Comparison of ENCODE assay signal across 15 mouse cellular contexts in the genomic region with DNA sequence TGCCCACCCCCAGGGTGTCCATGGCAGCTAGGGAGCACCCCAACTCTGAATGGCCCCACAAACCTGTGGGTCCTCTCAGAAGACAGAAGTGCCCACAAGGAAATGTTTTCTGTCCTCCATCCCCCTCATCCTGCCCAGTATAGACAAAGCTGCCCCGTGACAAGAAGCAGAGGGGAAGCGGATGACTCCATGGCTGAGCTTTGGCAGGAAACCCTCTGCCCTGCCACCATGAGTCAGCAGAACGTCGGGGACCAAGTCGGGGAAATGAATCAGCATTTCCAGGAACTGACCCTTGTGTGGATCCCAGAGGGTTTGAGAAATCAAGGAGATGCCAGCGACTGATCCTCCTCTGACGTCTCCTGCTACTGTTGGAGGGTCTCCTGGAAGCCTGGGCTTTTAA.
DNase-seq lines count a peak whose midpoint lies in the region; ATAC-seq and TF ChIP-seq lines count a peak whose summit lies in the region.
"Had no signal": no experiment of that assay in that cellular context is flagged by ENCODE, and none has a peak within 500 bp of the region (broad histone marks: within the 10 kb centered on the region; RNA-seq: fewer than 3 reads in every experiment).

No protein-coding gene starts in this region.

- in situ Hi-C loops in CH12.LX (cut with MboI; ENCODE audit: low pct_ligation_motif_present, low pct_unique_long_range_greater_than_20kb, low sequenced_read_pairs), result loop anchor here (5.0 kb wide), 1 partner anchor 36 kb away; no protein-coding TSS in a partner anchor

- dilution Hi-C loops in CH12.LX (cut with MboI; ENCODE audit: extremely low pct_ligation_motif_present, extremely low pct_unique_long_range_greater_than_20kb, low sequenced_read_pairs), result no loop called here

- no peaks in the 10 kb centered on the region for H3K36me3 ChIP-seq in kidney, embryonic 16.5 days (ENCODE audit: insufficient read depth, low read length)
- H3K36me3 ChIP-seq in CH12.LX (replicated peaks in 1 of 2; ENCODE audit: control insufficient read depth in 1 of 2, insufficient read depth in 1 of 2, low read length in 1 of 2), result no peaks in the 10 kb centered on the region
- H3K36me3 ChIP-seq in liver, embryonic 14.5 days (replicated peaks; ENCODE audit: control insufficient read depth, insufficient read depth, low read depth), result no peaks in the 10 kb centered on the region
- H3K36me3 ChIP-seq: embryonic facial prominence, embryonic 13.5 days; heart, embryonic 13.5 days; hindbrain, embryonic 12.5 days; limb, embryonic 13.5 days had no signal

- 73% methylated on average over 7 of the region's 7 CpGs for WGBS in kidney, embryonic 16.5 days
- 9% methylated on average over 7 of the region's 7 CpGs for WGBS in liver, embryonic 14.5 days (ENCODE audit: insufficient replicate concordance)

- H3K9ac ChIP-seq in kidney, embryonic 16.5 days (replicated peaks; ENCODE audit: low read length), result no peak overlapping the region
- no peak overlapping the region for H3K9ac ChIP-seq in CH12.LX (ENCODE audit: insufficient read depth, low read depth)
- no peak overlapping the region for H3K9ac ChIP-seq in liver, embryonic 14.5 days (replicated peaks)
- H3K9ac ChIP-seq: embryonic facial prominence, embryonic 13.5 days; forebrain, embryonic 13.5 days; heart, embryonic 13.5 days; hindbrain, embryonic 12.5 days; limb, embryonic 13.5 days had no signal

- no peak for TF ChIP-seq CTCF in CH12.LX (conservative IDR thresholded peaks at IDR 0.05 in 1 of 2, IDR thresholded peaks at IDR 0.05 in 1 of 2; ENCODE audit: low read depth in 2 of 2, low read length in 2 of 2)
- TF ChIP-seq CTCF in liver, embryonic 14.5 days (IDR thresholded peaks at IDR 0.05; ENCODE audit: low read depth), result no peak

- intact Hi-C loops in left cerebral cortex, postnatal 10 days (cut with DNase I), result no loop called here

- H3K4me2 ChIP-seq in kidney, embryonic 16.5 days (replicated peaks; ENCODE audit: low read depth, low read length), result no peak overlapping the region
- no peak overlapping the region for H3K4me2 ChIP-seq in CH12.LX (ENCODE audit: insufficient read depth, low read depth, poor library complexity, severe bottlenecking)
- H3K4me2 ChIP-seq in liver, embryonic 14.5 days (ENCODE audit: low read depth), result no peak overlapping the region
- H3K4me2 ChIP-seq: embryonic facial prominence, embryonic 13.5 days; forebrain, embryonic 13.5 days; heart, embryonic 13.5 days; hindbrain, embryonic 12.5 days; limb, embryonic 13.5 days had no signal

- no peak for TF ChIP-seq RAD21 in CH12.LX (IDR thresholded peaks at IDR 0.05; ENCODE audit: low read depth, low read length)

- peaks cover 3% of the 10 kb centered on the region for H3K4me1 ChIP-seq in kidney, embryonic 16.5 days (ENCODE audit: insufficient read depth, low read length)
- peaks cover 7 to 10% of the 10 kb centered on the region in 2 experiments for H3K4me1 ChIP-seq in CH12.LX (ENCODE audit: control insufficient read depth in 1 of 2, insufficient read depth in 2 of 2)
- H3K4me1 ChIP-seq in liver, embryonic 14.5 days (replicated peaks; ENCODE audit: control insufficient read depth in 2 of 2, insufficient read depth in 2 of 2, low read length in 1 of 2), result peaks cover 0 to 6% of the 10 kb centered on the region in 2 experiments; a peak in 2 of 4 replicates

- H3K27me3 ChIP-seq in kidney, embryonic 16.5 days (ENCODE audit: insufficient read depth, low read length), result no peaks in the 10 kb centered on the region
- peaks cover 24% of the 10 kb centered on the region for H3K27me3 ChIP-seq in CH12.LX (replicated peaks)
- H3K27me3 ChIP-seq in liver, embryonic 14.5 days (ENCODE audit: control insufficient read depth, insufficient read depth, low read length), result no peaks in the 10 kb centered on the region
- H3K27me3 ChIP-seq: embryonic facial prominence, embryonic 13.5 days; forebrain, embryonic 13.5 days; hindbrain, embryonic 12.5 days; limb, embryonic 13.5 days had no signal

- no peak for TF ChIP-seq EP300 in CH12.LX (IDR thresholded peaks at IDR 0.05; ENCODE audit: low read length)
- TF ChIP-seq EP300 in liver, embryonic 14.5 days (IDR thresholded peaks at IDR 0.05; ENCODE audit: low read depth), result no peak

- no peaks in the 10 kb centered on the region for H3K9me3 ChIP-seq in kidney, embryonic 16.5 days (ENCODE audit: low read length)
- H3K9me3 ChIP-seq in CH12.LX (replicated peaks; ENCODE audit: low read length), result no peaks in the 10 kb centered on the region
- no peaks in the 10 kb centered on the region for H3K9me3 ChIP-seq in liver, embryonic 14.5 days (ENCODE audit: control insufficient read depth, low read length)
- H3K9me3 ChIP-seq: embryonic facial prominence, embryonic 13.5 days; forebrain, embryonic 13.5 days; hindbrain, embryonic 12.5 days; limb, embryonic 13.5 days had no signal

- no peak overlapping the region for H3K4me3 ChIP-seq in kidney, embryonic 16.5 days (ENCODE audit: low read length)
- no peak overlapping the region for H3K4me3 ChIP-seq in CH12.LX (replicated peaks in 1 of 3; ENCODE audit: low read depth in 2 of 3, low read length in 2 of 3, poor library complexity in 1 of 3)
- no peak overlapping the region for H3K4me3 ChIP-seq in liver, embryonic 14.5 days (ENCODE audit: insufficient read depth in 1 of 2, low read depth in 2 of 2, low read length in 2 of 2)
- H3K4me3 ChIP-seq: embryonic facial prominence, embryonic 13.5 days; forebrain, embryonic 13.5 days; heart, embryonic 13.5 days; hindbrain, embryonic 12.5 days; limb, embryonic 13.5 days had no signal

- ATAC-seq in kidney, embryonic 16.5 days (ENCODE audit: low FRiP score, low TSS enrichment), result no peak
- ATAC-seq in liver, embryonic 14.5 days (ENCODE audit: insufficient read depth), result no peak
- ATAC-seq: forebrain, embryonic 13.5 days had no signal

- no peak for TF ChIP-seq POLR2A in CH12.LX (IDR thresholded peaks at IDR 0.05; ENCODE audit: low read depth, low read length)

- no peak overlapping the region for H3K27ac ChIP-seq in kidney, embryonic 16.5 days (ENCODE audit: low read length)
- H3K27ac ChIP-seq in CH12.LX (ENCODE audit: insufficient read depth, low read depth), result no peak overlapping the region
- H3K27ac ChIP-seq in liver, embryonic 14.5 days, result no peak overlapping the region
- H3K27ac ChIP-seq: embryonic facial prominence, embryonic 13.5 days; forebrain, embryonic 13.5 days; heart, embryonic 13.5 days; hindbrain, embryonic 12.5 days; limb, embryonic 13.5 days had no signal

- H3K79me2 ChIP-seq in CH12.LX (replicated peaks; ENCODE audit: control insufficient read depth, extremely low read depth, insufficient read depth, poor library complexity, severe bottlenecking), result no peaks in the 10 kb centered on the region

- DNase-seq in kidney, adult 8-10 months, result peak; percentile 19
- peak; percentile 8 for DNase-seq in CH12.LX (ENCODE audit: extremely low read depth)
- DNase-seq in adrenal gland, postnatal 36 days, result peak; percentile 20 to 33
- DNase-seq in liver, embryonic 14.5 days (ENCODE audit: low read depth in 3 of 3, low spot score in 3 of 3), result peak in 2 of 3 experiments; percentile 4
- DNase-seq in left cerebral cortex, postnatal 10 days (ENCODE audit: extremely low spot score in 1 of 2, low spot score in 2 of 2), result no peak
- DNase-seq in right cerebral cortex, postnatal 10 days (ENCODE audit: low spot score in 2 of 2), result no peak
- DNase-seq: cerebellum, postnatal 25 days; gastrocnemius, postnatal 10 days; layer of hippocampus, postnatal 36 days had no signal

TF ChIP-seq in CH12.LX, 34 proteins besides CTCF, POLR2A, EP300 and RAD21:
- no peak for TF ChIP-seq GABPA (IDR thresholded peaks at IDR 0.05; ENCODE audit: insufficient replicate concordance, low read depth, low read length)
- no peak for TF ChIP-seq MYC (IDR thresholded peaks at IDR 0.05; ENCODE audit: low read depth, low read length)
- no peak for TF ChIP-seq USF1 (IDR thresholded peaks at IDR 0.05; ENCODE audit: low read depth, low read length)
- no peak for TF ChIP-seq KAT2A (IDR thresholded peaks at IDR 0.05; ENCODE audit: insufficient replicate concordance, low read length)
- no peak for TF ChIP-seq MXI1 (IDR thresholded peaks at IDR 0.05; ENCODE audit: low read depth, low read length)
- no peak for TF ChIP-seq MAX (IDR thresholded peaks at IDR 0.05; ENCODE audit: low read length)
- no peak for TF ChIP-seq SMC3 (IDR thresholded peaks at IDR 0.05; ENCODE audit: low read depth, low read length)
- TF ChIP-seq HCFC1 (IDR thresholded peaks at IDR 0.05; ENCODE audit: low read depth, low read length), result no peak

Comparison
In these comparisons a context has a peak if more than half of its experiments do, and no peak if none do; other contexts are left out.
1. DNase-seq: peak in kidney, adult 8-10 months (2 of 2), CH12.LX (single experiment), adrenal gland, postnatal 36 days (2 of 2) and liver, embryonic 14.5 days (2 of 3); none in left cerebral cortex, postnatal 10 days (0 of 2) and right cerebral cortex, postnatal 10 days (0 of 2).